Mouse (Mus musculus) gonadal fat pad, adult 2 months (tissue): ENCODE results near the gene Tmem63b. TPM values are rescaled to one million over a fixed set of nuclear protein-coding genes. Genes with fewer than 3 reads are reported as not detected.

Experiments used
- DNase-seq: peaks from one replicate; pipeline ENCODE4 v3.0.0-alpha.2; 2012; ENCODE audit warnings: low read depth
- polyA plus RNA-seq: library from polyadenylated mRNA; depleted of rRNA; stranded (reverse); fragments of >200 nt; gene quantifications from 2 replicates; pipeline ENCODE4 v1.2.3, GENCODE M21; 2012

Tmem63b gene
- polyA plus RNA-seq, 1 experiment = 70.2 TPM

DNA sequence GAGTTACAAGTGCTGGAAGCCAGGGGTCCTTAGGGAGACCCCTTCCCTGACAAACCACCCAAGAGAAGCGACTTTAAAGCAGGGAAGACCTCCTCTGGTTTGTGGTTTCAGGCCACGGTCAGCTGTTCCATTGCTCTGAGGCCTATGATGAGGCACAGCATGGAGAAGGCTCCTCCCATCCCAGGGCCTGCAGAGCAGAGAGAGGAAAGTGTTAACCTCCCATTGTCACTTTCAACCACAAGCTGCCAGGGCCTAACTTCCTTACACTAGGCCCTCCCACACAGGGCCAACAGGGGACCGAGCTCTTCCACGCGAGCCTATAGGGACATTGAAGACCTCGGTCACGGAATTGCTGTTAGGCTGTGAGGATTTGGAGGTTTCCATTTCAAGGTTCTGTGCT, 16.5 kb upstream of the Tmem63b start:
- no peak for DNase-seq

GRCm38 (mm10) chr17:45702254-45702653, 15.5 kb upstream of the Tmem63b start:
- no peak for DNase-seq

GRCm38 (mm10) chr17:45701236-45701591, 14.5 kb upstream of the Tmem63b start:
- DNase-seq = no peak

GRCm38 (mm10) chr17:45700496-45701235, 14.0 kb upstream of the Tmem63b start:
- no peak for DNase-seq

GRCm38 (mm10) chr17:45699039-45699740, 12.5 kb upstream of the Tmem63b start:
- no peak for DNase-seq

- DNase-seq = no peak
These were observed 11.7 kb upstream of the Tmem63b start for GRCm38 (mm10) chr17:45698368-45698767.

- no peak for DNase-seq
These were observed 10.3 kb upstream of the Tmem63b start for GRCm38 (mm10) chr17:45696981-45697380.

DNA sequence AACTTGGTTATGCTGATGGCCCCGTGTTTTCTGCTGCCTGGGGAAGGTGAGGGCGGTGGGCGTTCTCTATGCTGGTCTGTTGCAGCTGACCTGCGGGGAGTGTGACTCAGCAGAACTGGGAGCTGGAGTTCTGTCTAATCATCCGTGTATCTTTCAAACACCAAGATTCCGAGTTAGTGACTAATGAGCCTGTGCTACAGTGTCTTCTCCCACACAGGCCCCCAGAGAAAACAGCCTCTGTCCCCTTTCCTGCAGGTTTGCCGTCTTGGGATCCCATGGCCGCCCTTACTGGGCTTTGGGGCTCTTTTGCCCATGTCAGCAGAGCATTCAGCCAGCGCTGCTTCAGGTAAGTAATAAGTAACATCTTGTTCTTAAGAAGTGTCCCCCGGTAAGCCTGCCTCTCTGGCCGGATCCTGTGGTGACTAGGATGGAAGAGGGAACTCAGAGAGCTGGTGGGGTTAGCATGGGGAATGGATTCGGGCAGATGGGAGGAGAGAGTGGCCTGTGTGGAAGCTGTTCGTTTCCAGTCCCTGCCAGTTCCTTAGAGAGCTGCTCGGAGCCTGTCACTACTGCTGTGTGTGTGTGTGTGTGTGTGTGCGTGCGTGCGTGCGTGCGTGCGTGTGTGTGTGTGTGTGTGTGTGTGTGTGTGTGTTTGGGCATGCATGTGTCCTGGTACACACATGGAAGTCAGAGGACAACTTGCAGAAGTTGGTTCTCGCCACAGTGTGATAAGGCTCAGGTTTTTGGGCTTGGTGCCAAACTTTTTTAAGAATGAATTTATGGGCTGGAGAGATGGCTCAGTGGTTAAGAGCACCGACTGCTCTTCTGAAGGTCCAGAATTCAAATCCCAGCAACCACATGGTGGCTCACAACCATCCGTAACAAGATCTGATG, 8.8 kb upstream of the Tmem63b start:
- DNase-seq = no peak

DNA sequence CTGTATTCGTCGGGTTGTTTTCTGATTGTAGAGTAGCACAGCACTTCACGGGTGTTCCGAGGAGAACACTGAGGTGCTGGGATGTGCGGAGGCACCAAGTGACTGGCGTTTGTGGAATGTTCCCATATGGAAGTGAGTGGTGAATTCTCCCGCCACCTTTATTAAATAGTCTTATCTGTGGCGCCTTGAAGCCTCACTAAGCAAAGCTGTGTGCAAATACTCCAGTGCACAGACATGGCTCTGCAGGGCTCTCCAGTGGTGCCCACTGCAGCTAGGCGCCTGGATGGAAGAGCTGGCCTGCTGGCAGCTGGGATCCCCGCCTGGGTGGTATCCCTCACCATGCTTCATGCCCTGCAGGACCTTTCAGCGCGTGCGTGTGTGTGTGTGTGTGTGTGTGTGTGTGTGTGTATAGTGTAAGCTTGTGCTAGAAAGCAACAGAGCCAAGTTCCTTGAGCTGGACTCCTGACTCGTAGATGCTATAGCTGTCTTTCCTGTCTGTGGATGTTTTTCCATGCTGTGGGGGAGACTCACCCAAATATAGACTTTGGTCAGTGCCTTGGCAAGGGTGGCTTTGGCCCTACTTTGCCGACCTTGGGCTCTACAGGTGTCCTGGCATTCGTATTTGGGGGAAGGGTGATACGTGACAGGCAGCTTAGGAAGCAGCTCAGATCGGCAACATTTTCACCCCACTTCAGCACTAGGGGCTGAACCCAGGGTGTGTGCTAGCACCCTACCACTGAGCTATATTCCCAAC, 7.3 kb upstream of the Tmem63b start:
- DNase-seq = no peak

GRCm38 (mm10) chr17:45692159-45692558, 5.5 kb upstream of the Tmem63b start:
- no peak for DNase-seq

DNA sequence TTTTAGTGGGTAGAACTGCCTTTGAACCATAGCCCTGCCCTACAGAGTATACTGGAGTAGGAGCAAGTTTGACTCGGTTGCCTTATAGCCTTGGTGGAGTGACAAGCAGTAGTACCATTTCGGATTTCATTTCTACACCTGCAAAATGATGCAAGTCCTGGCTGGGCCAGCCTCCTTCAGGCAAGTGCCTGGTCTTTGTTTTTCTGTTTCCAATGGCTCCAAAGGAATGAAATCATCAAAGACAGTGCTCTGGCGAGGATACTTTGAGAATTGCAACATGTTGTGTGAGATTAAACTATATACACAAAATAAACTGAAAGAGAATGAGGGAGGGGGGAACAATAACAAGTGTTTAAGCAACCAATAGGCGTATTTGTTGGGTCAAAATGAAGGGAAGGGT, 3.3 kb upstream of the Tmem63b start:
- peak; percentile 67 for DNase-seq

- no peak for DNase-seq
These were observed 2.4 kb upstream of the Tmem63b start for GRCm38 (mm10) chr17:45689120-45689519.

GRCm38 (mm10) chr17:45686093-45686619, 549 bp downstream of the Tmem63b start, which contains the start of gene Mrpl14:
Gene Mrpl14 (plus strand): TSS chr17:45686322.
- DNase-seq = no peak

- no peak for DNase-seq
These were observed 1.3 kb downstream of the Tmem63b start for GRCm38 (mm10) chr17:45685171-45686092.

DNA sequence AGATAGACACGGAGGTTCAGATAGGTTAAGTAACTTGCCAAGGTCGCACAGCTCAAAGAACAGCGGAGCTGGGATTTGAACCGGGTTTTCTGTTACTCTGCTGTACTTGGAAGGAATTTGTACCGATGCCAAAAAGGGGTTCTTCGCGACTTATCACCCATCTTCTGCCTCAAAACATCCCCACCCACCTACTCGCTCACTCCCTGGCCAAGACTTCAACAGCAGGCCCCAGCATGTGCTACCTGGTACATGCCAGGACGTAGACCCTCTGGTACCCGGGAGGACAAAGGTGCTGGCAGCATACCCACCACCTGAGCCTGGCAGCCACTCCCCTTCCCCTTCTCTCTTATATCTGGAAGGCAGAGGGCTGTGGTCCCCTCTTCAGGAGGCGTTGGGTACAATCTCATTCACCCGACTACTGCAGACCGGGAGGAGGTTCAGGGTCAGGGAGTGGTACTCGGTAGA, 2.0 kb downstream of the Tmem63b start:
- no peak for DNase-seq

GRCm38 (mm10) chr17:45682843-45683242, 3.9 kb downstream of the Tmem63b start:
- no peak for DNase-seq

GRCm38 (mm10) chr17:45681588-45681987, 5.1 kb downstream of the Tmem63b start:
- DNase-seq = no peak

GRCm38 (mm10) chr17:45680391-45680980, 6.2 kb downstream of the Tmem63b start:
- no peak for DNase-seq

DNA sequence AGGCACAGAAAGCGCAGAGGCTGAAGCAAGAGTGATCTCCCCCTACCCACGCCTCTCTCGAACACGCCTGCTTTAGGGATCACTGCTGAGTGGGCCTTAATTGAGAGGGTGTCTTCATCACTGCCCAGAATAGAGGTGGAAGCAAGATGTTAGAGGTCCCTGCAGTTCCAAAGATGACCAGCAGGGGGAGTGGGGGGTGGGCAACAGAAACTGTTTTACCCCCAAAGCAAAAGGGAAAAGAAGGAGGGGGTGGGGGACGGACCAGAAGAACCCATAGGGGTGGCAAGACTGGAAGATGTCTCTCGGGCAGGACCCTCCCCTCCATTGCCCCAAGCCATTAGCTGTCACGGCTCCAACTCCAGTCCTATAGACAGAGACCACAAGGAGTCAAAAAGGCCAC, 8.6 kb downstream of the Tmem63b start:
- DNase-seq = no peak

DNA sequence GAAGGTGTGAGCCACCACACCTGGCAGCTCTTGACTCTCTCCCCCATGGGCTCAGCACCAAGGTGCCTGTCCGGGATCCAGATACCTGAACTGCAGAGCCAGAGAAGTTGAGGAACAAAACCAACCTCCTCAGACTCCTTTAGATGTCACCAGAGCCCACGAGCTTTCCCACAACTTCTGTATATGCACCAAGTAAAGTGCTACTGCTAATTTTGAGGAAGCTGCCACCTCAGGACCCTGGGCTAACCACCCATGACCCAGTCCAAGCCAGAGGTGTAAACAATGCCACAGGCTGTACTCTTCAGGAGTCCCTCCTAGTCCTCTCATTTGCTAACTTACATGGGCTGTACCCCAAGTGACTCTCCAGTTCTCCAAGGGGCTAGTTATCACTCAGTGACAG, 14.1 kb downstream of the Tmem63b start:
- no peak for DNase-seq
